Mouse (Mus musculus): ENCODE measurements around the gene Fam126a. TPM values are rescaled to one million over a fixed set of nuclear protein-coding genes. Genes with fewer than 3 reads are reported as not detected.

Fam126a gene
- polyA plus RNA-seq, 2 experiments, result 15.4 to 64.8 TPM

DNA sequence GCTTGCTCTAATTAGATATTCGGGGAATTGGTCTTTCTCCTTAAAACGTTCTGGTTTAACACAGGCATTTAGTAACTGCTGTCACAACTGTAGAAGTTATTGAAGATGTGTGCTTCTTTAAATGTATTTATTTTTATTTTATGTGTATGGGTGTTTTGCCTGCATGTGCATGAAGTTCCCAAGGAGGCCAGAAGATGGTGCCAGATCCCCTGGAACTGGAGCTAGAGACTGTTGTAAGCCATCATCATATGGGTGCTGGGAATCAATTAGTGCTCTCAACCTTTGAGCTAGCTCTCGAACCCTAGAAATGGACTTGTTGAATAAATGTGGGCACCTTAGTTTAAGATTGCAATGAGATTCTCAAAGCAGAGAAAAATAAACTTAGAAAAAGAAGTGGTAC, 27.1 kb upstream of the Fam126a start:
- ATAC-seq (ENCODE audit: insufficient read depth) (no peak), DNase-seq (ENCODE audit: low read depth in 3 of 3, low spot score in 3 of 3) (no peak)
- no peak overlapping the region for H3K27ac ChIP-seq
- H3K9ac ChIP-seq (replicated peaks), result no peak overlapping the region
- TF ChIP-seq CTCF (IDR thresholded peaks at IDR 0.05; ENCODE audit: low read depth) (peak; percentile 62), EP300 (IDR thresholded peaks at IDR 0.05; ENCODE audit: low read depth) (no peak)
- H3K36me3 ChIP-seq (replicated peaks; ENCODE audit: control insufficient read depth, insufficient read depth, low read depth), result no peaks in the 10 kb centered on the region
- WGBS (ENCODE audit: insufficient replicate concordance), result 47% methylated on average over 3 of the region's 3 CpGs
- no peak overlapping the region for H3K4me2 ChIP-seq (ENCODE audit: low read depth)
- H3K4me3 ChIP-seq (ENCODE audit: insufficient read depth in 1 of 2, low read depth in 2 of 2, low read length in 2 of 2), result no peak overlapping the region
- peaks cover 2% of the 10 kb centered on the region; the same call in 1 of the 2 replicates for H3K9me3 ChIP-seq (ENCODE audit: control insufficient read depth, low read length)
- H3K4me1 ChIP-seq (replicated peaks; ENCODE audit: control insufficient read depth in 2 of 2, insufficient read depth in 2 of 2, low read length in 1 of 2), result no peaks in the 10 kb centered on the region
- no peaks in the 10 kb centered on the region for H3K27me3 ChIP-seq (ENCODE audit: control insufficient read depth, insufficient read depth, low read length)

DNA sequence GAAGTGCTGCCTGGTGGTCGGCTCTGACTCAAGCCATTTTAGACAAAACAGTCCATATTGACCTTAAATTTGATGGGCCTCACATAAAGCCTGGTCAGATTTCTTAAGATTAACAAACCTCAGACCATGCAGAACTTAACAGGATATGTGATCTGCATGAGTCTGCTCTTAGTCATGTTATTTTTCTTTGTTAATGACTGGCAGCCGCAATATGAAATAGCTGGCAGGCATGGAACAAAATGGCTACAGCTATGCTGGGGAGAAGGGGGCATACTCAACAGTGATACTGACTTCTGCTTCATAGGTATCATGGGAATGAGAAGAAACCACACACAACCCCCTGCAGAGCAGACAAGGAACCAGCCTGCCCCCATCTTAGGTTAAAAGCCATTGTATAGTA, 26.4 kb upstream of the Fam126a start:
- ATAC-seq (ENCODE audit: insufficient read depth), result no peak
- H3K9ac ChIP-seq (replicated peaks), result no peak overlapping the region
- H3K9me3 ChIP-seq (ENCODE audit: control insufficient read depth, low read length), result peaks cover 2% of the 10 kb centered on the region; the same call in 1 of the 2 replicates
- TF ChIP-seq CTCF (IDR thresholded peaks at IDR 0.05; ENCODE audit: low read depth), result no peak
- TF ChIP-seq EP300 (IDR thresholded peaks at IDR 0.05; ENCODE audit: low read depth), result no peak
- H3K4me1 ChIP-seq (replicated peaks; ENCODE audit: control insufficient read depth in 2 of 2, insufficient read depth in 2 of 2, low read length in 1 of 2), result 0 out of 4 replicates have a peak, but pooled peaks cover 0 to 2% of the 10 kb centered on the region in 2 experiments
- H3K36me3 ChIP-seq (replicated peaks; ENCODE audit: control insufficient read depth, insufficient read depth, low read depth), result no peaks in the 10 kb centered on the region
- no peaks in the 10 kb centered on the region for H3K27me3 ChIP-seq (ENCODE audit: control insufficient read depth, insufficient read depth, low read length)
- no peak overlapping the region for H3K4me2 ChIP-seq (ENCODE audit: low read depth)
- DNase-seq (ENCODE audit: low read depth in 3 of 3, low spot score in 3 of 3), result no peak
- H3K27ac ChIP-seq, result no peak overlapping the region
- WGBS (ENCODE audit: insufficient replicate concordance), result 71% methylated on average over 2 of the region's 2 CpGs
- no peak overlapping the region for H3K4me3 ChIP-seq (ENCODE audit: insufficient read depth in 1 of 2, low read depth in 2 of 2, low read length in 2 of 2)

DNA sequence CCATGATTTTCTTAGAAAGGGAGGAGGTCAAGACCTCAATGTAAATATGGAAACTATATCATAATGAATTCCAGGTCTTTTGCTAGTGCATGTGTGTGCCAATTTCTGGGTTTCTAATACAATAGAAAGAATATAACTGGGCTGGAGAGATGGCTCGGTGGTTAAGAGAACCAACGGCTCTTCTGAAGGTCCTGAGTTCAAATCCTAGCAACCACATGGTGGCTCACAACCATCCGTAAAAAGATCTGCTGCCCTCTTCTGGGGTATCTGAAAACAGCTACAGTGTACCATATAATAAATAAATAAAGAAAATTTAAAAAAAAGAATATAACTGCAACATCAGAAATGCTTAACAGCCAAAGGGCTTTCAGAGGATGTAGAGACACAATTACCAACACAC, 23.9 kb upstream of the Fam126a start:
- no peak overlapping the region for H3K4me3 ChIP-seq (ENCODE audit: insufficient read depth in 1 of 2, low read depth in 2 of 2, low read length in 2 of 2)
- no peak for DNase-seq (ENCODE audit: low read depth in 3 of 3, low spot score in 3 of 3)
- H3K36me3 ChIP-seq (replicated peaks; ENCODE audit: control insufficient read depth, insufficient read depth, low read depth), result no peaks in the 10 kb centered on the region
- H3K9ac ChIP-seq (replicated peaks), result no peak overlapping the region
- no peak overlapping the region for H3K4me2 ChIP-seq (ENCODE audit: low read depth)
- H3K9me3 ChIP-seq (ENCODE audit: control insufficient read depth, low read length), result peaks cover 2% of the 10 kb centered on the region; the same call in 1 of the 2 replicates
- no peak for ATAC-seq (ENCODE audit: insufficient read depth)
- WGBS (ENCODE audit: insufficient replicate concordance), result 62% methylated on average over 3 of the region's 3 CpGs
- no peak overlapping the region for H3K27ac ChIP-seq
- H3K27me3 ChIP-seq (ENCODE audit: control insufficient read depth, insufficient read depth, low read length), result no peaks in the 10 kb centered on the region
- peak; percentile 20; the same call in 1 of the 2 replicates for TF ChIP-seq CTCF (IDR thresholded peaks at IDR 0.05; ENCODE audit: low read depth)
- no peak for TF ChIP-seq EP300 (IDR thresholded peaks at IDR 0.05; ENCODE audit: low read depth)
- 0 out of 4 replicates have a peak, but pooled peaks cover 0 to 2% of the 10 kb centered on the region in 2 experiments for H3K4me1 ChIP-seq (replicated peaks; ENCODE audit: control insufficient read depth in 2 of 2, insufficient read depth in 2 of 2, low read length in 1 of 2)

DNA sequence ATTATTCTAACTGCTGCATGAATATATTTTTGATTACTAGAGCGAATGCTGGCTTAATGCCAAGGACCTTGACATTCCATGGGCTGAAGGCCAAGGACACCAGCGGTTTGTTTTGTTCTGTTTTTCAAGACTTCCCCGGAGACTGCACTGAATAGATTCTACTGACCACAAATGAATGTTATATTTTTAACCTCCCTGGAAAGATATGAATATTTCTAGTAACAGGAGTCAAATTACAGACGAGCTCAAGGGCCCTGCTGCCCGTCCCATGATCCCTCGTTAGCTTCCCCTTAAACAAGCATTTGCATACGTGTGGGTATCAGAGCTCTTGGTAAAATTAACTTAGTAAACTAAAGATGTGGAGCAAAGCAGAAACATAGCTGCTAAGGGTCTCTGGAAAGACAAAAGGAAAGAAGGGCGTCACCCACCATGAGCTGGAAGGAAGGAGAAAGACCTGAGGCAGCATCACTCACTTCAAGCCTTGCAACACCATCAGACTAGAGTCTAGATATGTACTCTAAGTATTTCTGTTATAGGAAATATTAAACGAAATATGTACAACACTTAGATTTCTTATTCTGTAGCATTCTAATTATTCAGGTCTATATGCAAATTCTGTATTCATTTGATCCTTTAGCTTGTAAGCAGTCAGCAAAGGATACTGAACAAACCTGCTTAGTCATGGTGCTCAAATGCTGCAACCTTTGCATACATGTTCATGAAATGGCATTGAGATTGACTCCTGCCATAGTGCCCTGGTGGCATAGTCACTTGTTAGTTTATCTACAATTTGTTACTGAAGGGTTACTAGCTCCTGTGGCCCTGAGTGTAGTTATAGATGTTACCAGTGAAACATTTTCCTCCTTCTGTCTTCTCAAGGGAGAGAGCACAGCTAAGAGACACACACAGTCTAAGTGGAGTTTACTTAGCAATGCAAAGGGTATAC, 23.0 kb upstream of the Fam126a start:
- TF ChIP-seq EP300 (IDR thresholded peaks at IDR 0.05; ENCODE audit: low read depth) (no peak), CTCF (IDR thresholded peaks at IDR 0.05; ENCODE audit: low read depth) (no peak)
- 58% methylated on average over 9 of the region's 9 CpGs for WGBS (ENCODE audit: insufficient replicate concordance)
- Histone ChIP-seq H3K9me3 (ENCODE audit: control insufficient read depth, low read length) (peaks cover 2% of the 10 kb centered on the region; the same call in 1 of the 2 replicates), H3K36me3 (replicated peaks; ENCODE audit: control insufficient read depth, insufficient read depth, low read depth) (no peaks in the 10 kb centered on the region), H3K4me1 (replicated peaks; ENCODE audit: control insufficient read depth in 2 of 2, insufficient read depth in 2 of 2, low read length in 1 of 2) (0 out of 4 replicates have a peak, but pooled peaks cover 0 to 2% of the 10 kb centered on the region in 2 experiments), H3K27ac (no peak overlapping the region), H3K27me3 (ENCODE audit: control insufficient read depth, insufficient read depth, low read length) (no peaks in the 10 kb centered on the region), H3K9ac (replicated peaks) (no peak overlapping the region), H3K4me3 (ENCODE audit: insufficient read depth in 1 of 2, low read depth in 2 of 2, low read length in 2 of 2) (no peak overlapping the region), H3K4me2 (ENCODE audit: low read depth) (no peak overlapping the region)
- no peak for ATAC-seq (ENCODE audit: insufficient read depth)
- no peak for DNase-seq (ENCODE audit: low read depth in 3 of 3, low spot score in 3 of 3)
